ENCODE assay signal across 13 mouse cellular contexts in genomic region chr8:11775889-11776288, GRCm38 (mm10). TPM values are rescaled to one million over a fixed set of nuclear protein-coding genes. Genes with fewer than 3 reads are reported as not detected.
DNase-seq lines count a peak whose midpoint lies in the region; ATAC-seq and TF ChIP-seq lines count a peak whose summit lies in the region.
"Had no signal": no experiment of that assay in that cellular context is flagged by ENCODE, and none has a peak within 500 bp of the region (broad histone marks: within the 10 kb centered on the region; RNA-seq: fewer than 3 reads in every experiment).

No protein-coding gene starts in this region.

- H3K4me3 ChIP-seq in forebrain, postnatal 0 days (ENCODE audit: low read depth, low read length): no peak overlapping the region
- no peak overlapping the region for H3K4me3 ChIP-seq in forebrain, embryonic 11.5 days (ENCODE audit: low read depth, low read length)
- H3K4me3 ChIP-seq: embryonic facial prominence, embryonic 13.5 days; lung, embryonic 15.5 days; neural tube, embryonic 15.5 days had no signal

- no peaks in the 10 kb centered on the region for H3K9me3 ChIP-seq in forebrain, postnatal 0 days (ENCODE audit: low read length)
- H3K9me3 ChIP-seq in forebrain, embryonic 11.5 days (ENCODE audit: control insufficient read depth, low read length): no peaks in the 10 kb centered on the region
- H3K9me3 ChIP-seq: embryonic facial prominence, embryonic 13.5 days; lung, embryonic 15.5 days; neural tube, embryonic 15.5 days had no signal

- H3K27ac ChIP-seq in forebrain, postnatal 0 days (ENCODE audit: low read depth, low read length): 0 out of 2 replicates have a peak overlapping the region, but pooled peaks have one; percentile 9
- H3K27ac ChIP-seq in forebrain, embryonic 11.5 days (ENCODE audit: low read depth, low read length): no peak overlapping the region

- TF ChIP-seq CTCF in forebrain, postnatal 0 days (IDR thresholded peaks at IDR 0.05; ENCODE audit: low read depth): no peak

- no peaks in the 10 kb centered on the region for H3K27me3 ChIP-seq in forebrain, postnatal 0 days (ENCODE audit: insufficient read depth, low read length)
- no peaks in the 10 kb centered on the region for H3K27me3 ChIP-seq in forebrain, embryonic 11.5 days (ENCODE audit: control insufficient read depth, insufficient read depth, low read length)
- H3K27me3 ChIP-seq: CH12.LX; embryonic facial prominence, embryonic 13.5 days; lung, embryonic 15.5 days; neural tube, embryonic 15.5 days had no signal

- peaks cover 2% of the 10 kb centered on the region; the same call in 1 of the 2 replicates for H3K4me1 ChIP-seq in forebrain, postnatal 0 days (ENCODE audit: insufficient read depth)
- no peaks in the 10 kb centered on the region for H3K4me1 ChIP-seq in forebrain, embryonic 11.5 days (replicated peaks; ENCODE audit: control insufficient read depth, insufficient read depth, low read length)

- no peak overlapping the region for H3K9ac ChIP-seq in forebrain, postnatal 0 days
- H3K9ac ChIP-seq in forebrain, embryonic 11.5 days (ENCODE audit: low read length): no peak overlapping the region
- H3K9ac ChIP-seq: embryonic facial prominence, embryonic 13.5 days; lung, embryonic 15.5 days; neural tube, embryonic 15.5 days had no signal

- H3K4me2 ChIP-seq in forebrain, postnatal 0 days (ENCODE audit: low read depth): no peak overlapping the region
- no peak overlapping the region for H3K4me2 ChIP-seq in forebrain, embryonic 11.5 days (ENCODE audit: low read depth, low read length, severe bottlenecking)
- H3K4me2 ChIP-seq: embryonic facial prominence, embryonic 13.5 days; lung, embryonic 15.5 days; neural tube, embryonic 15.5 days had no signal

- DNase-seq in forebrain, postnatal 0 days: no peak
- DNase-seq in forebrain, embryonic 11.5 days (ENCODE audit: low spot score): no peak
- DNase-seq in urinary bladder, adult 18-20 months (ENCODE audit: low spot score in 2 of 2): peak; percentile 33 to 71
- DNase-seq in urinary bladder, postnatal 10 days (ENCODE audit: low spot score): no peak
- DNase-seq in kidney, postnatal 36 days: peak; percentile 56
- DNase-seq in urinary bladder, postnatal 36 days (ENCODE audit: low spot score in 2 of 2): peak; percentile 48 to 74
- no peak for DNase-seq in frontal cortex, adult 2 months (ENCODE audit: extremely low spot score in 1 of 2, low spot score in 1 of 2)
- no peak for DNase-seq in layer of hippocampus, adult 8-10 months (ENCODE audit: low spot score in 2 of 2)
- DNase-seq: gastrocnemius, postnatal 10 days had no signal

- ATAC-seq in forebrain, postnatal 0 days: no peak
- no peak for ATAC-seq in forebrain, embryonic 11.5 days (replicated peaks; ENCODE audit: low FRiP score)

- 77% methylated on average over 7 of the region's 7 CpGs for WGBS in forebrain, postnatal 0 days
- WGBS in forebrain, embryonic 11.5 days: 83% methylated on average over 7 of the region's 7 CpGs

- H3K36me3 ChIP-seq in forebrain, postnatal 0 days (ENCODE audit: insufficient read depth): no peaks in the 10 kb centered on the region
- no peaks in the 10 kb centered on the region for H3K36me3 ChIP-seq in forebrain, embryonic 11.5 days (ENCODE audit: control insufficient read depth, insufficient read depth, low read length)
- H3K36me3 ChIP-seq: lung, embryonic 15.5 days; neural tube, embryonic 15.5 days had no signal

RNA-seq across cellular contexts. Expression of gene Arhgef7, which starts 48.4 kb away (rescaled TPM):
- 100 and 114 TPM in 2 replicates for total RNA-seq in forebrain, postnatal 0 days (2014; rRNA removed)
- polyA plus RNA-seq in forebrain, postnatal 0 days (2015; fragmentation: Nextera tagmentation; extraction: Ambion mirVana): 50.3 and 59.5 TPM in 2 replicates
- polyA plus RNA-seq in forebrain, embryonic 11.5 days (2014; fragmentation: Nextera tagmentation; extraction: Ambion mirVana): 81.9 and 87.3 TPM in 2 replicates
- polyA plus RNA-seq in frontal cortex, adult 2 months (2012; rRNA removed): 85.1 and 92.8 TPM in 2 replicates
- 100 to 1,000 TPM; 103 to 127 (median 110) TPM for total RNA-seq in layer of hippocampus, adult 8-10 months (2022)

Comparison
In these comparisons a context has a peak if more than half of its experiments do, and no peak if none do; other contexts are left out.
1. DNase-seq: peak in urinary bladder, adult 18-20 months (2 of 2), kidney, postnatal 36 days (2 of 2) and urinary bladder, postnatal 36 days (2 of 2); none in forebrain, postnatal 0 days (single experiment), forebrain, embryonic 11.5 days (single experiment), urinary bladder, postnatal 10 days (single experiment), frontal cortex, adult 2 months (0 of 2) and layer of hippocampus, adult 8-10 months (0 of 2).